In the genomic region with DNA sequence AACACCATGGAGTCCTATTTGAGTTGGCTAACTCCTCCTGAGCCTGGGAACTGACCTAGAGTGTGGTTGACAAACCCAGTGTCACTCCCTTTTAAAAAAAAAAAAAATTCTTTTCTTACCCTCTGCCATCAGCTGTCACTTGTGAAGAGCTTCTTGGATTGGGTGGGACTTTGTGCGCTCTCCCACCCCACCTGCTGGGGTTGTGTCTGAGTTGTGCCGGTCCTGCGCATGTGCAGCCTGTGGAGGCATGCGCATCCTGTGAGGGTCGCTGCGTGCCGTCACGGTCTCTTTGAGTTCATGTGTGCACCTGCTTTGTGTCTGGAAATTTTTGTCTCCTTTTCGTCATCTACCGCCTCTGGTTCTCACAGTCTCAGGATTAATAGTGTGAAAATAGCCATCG, we compare ENCODE assay signal across 10 mouse cellular contexts. TPM values are rescaled to one million over a fixed set of nuclear protein-coding genes. Genes with fewer than 3 reads are reported as not detected.
A peak's percentile ranks its signal among the peaks of the same experiment; 100 is the strongest.
DNase-seq lines count a peak whose midpoint lies in the region; ATAC-seq and TF ChIP-seq lines count a peak whose summit lies in the region.
"Had no signal": no experiment of that assay in that cellular context is flagged by ENCODE, and none has a peak within 500 bp of the region (broad histone marks: within the 10 kb centered on the region; RNA-seq: fewer than 3 reads in every experiment).

No protein-coding gene starts in this region.

- DNase-seq in heart, embryonic 10.5 days (ENCODE audit: low spot score) = peak; percentile 73
- no peak for DNase-seq in heart, postnatal 36 days
- DNase-seq in embryo, embryonic 11.5 days (ENCODE audit: low read depth, low spot score) = peak; percentile 11
- peak; percentile 79 for DNase-seq in hindbrain, postnatal 0 days (ENCODE audit: low spot score)
- DNase-seq in neural tube, embryonic 11.5 days (ENCODE audit: low spot score) = peak; percentile 36
- DNase-seq in adrenal gland, postnatal 14 days = no peak
- no peak for DNase-seq in gastrocnemius, adult 2 months
- no peak for DNase-seq in gastrocnemius, adult 8-10 months (ENCODE audit: low spot score in 2 of 2)
- DNase-seq: gastrocnemius, postnatal 14 days had no signal

- H3K4me1 ChIP-seq in heart, embryonic 10.5 days = no peaks in the 10 kb centered on the region
- no peaks in the 10 kb centered on the region for H3K4me1 ChIP-seq in hindbrain, postnatal 0 days (ENCODE audit: insufficient read depth, low read length)
- no peaks in the 10 kb centered on the region for H3K4me1 ChIP-seq in neural tube, embryonic 11.5 days (ENCODE audit: control insufficient read depth, insufficient read depth, low read length)
- H3K4me1 ChIP-seq: limb, embryonic 12.5 days had no signal

- H3K9me3 ChIP-seq in heart, embryonic 10.5 days = no peaks in the 10 kb centered on the region
- no peaks in the 10 kb centered on the region for H3K9me3 ChIP-seq in hindbrain, postnatal 0 days (ENCODE audit: low read length)
- H3K9me3 ChIP-seq in neural tube, embryonic 11.5 days (ENCODE audit: control insufficient read depth, low read length) = no peaks in the 10 kb centered on the region
- H3K9me3 ChIP-seq: limb, embryonic 12.5 days had no signal

- H3K4me2 ChIP-seq in hindbrain, postnatal 0 days (ENCODE audit: low read depth, low read length) = peak overlapping the region; percentile 23
- H3K4me2 ChIP-seq in neural tube, embryonic 11.5 days (ENCODE audit: low read depth) = no peak overlapping the region
- H3K4me2 ChIP-seq: limb, embryonic 12.5 days had no signal

- no peaks in the 10 kb centered on the region for H3K36me3 ChIP-seq in heart, embryonic 10.5 days
- no peaks in the 10 kb centered on the region for H3K36me3 ChIP-seq in hindbrain, postnatal 0 days (ENCODE audit: insufficient read depth, low read length)
- H3K36me3 ChIP-seq in neural tube, embryonic 11.5 days (ENCODE audit: control insufficient read depth, insufficient read depth, low read length) = no peaks in the 10 kb centered on the region
- H3K36me3 ChIP-seq: limb, embryonic 12.5 days had no signal

- intact Hi-C loops in heart, postnatal 36 days (cut with DNase I) = no loop called here
- intact Hi-C loops in gastrocnemius, adult 2 months (cut with DNase I) = no loop called here

- H3K9ac ChIP-seq in hindbrain, postnatal 0 days (replicated peaks; ENCODE audit: low read length) = no peak overlapping the region
- no peak overlapping the region for H3K9ac ChIP-seq in neural tube, embryonic 11.5 days (ENCODE audit: low read length)
- H3K9ac ChIP-seq: limb, embryonic 12.5 days had no signal

- H3K27me3 ChIP-seq in heart, embryonic 10.5 days (ENCODE audit: insufficient read depth, poor library complexity, severe bottlenecking) = no peaks in the 10 kb centered on the region
- H3K27me3 ChIP-seq in hindbrain, postnatal 0 days (ENCODE audit: insufficient read depth, low read length) = no peaks in the 10 kb centered on the region
- no peaks in the 10 kb centered on the region for H3K27me3 ChIP-seq in neural tube, embryonic 11.5 days (ENCODE audit: control insufficient read depth, insufficient read depth, low read length)

- peak; percentile 89 for ATAC-seq in hindbrain, postnatal 0 days
- 0 out of 2 replicates have a peak, but pooled peaks have one; percentile 35 for ATAC-seq in neural tube, embryonic 11.5 days (ENCODE audit: insufficient read depth, low FRiP score, low TSS enrichment)

- peak; percentile 37 for TF ChIP-seq CTCF in hindbrain, postnatal 0 days (IDR thresholded peaks at IDR 0.05; ENCODE audit: low read depth)
- TF ChIP-seq CTCF in gastrocnemius, adult 2 months (IDR thresholded peaks at IDR 0.05) = no peak

- 10% methylated on average over 11 of the region's 11 CpGs for WGBS in heart, embryonic 10.5 days
- WGBS in hindbrain, postnatal 0 days = 3% methylated on average over 11 of the region's 11 CpGs
- WGBS in neural tube, embryonic 11.5 days = 5% methylated on average over 11 of the region's 11 CpGs

- H3K4me3 ChIP-seq in heart, embryonic 10.5 days = no peak overlapping the region
- H3K4me3 ChIP-seq in hindbrain, postnatal 0 days (ENCODE audit: low read length) = no peak overlapping the region
- H3K4me3 ChIP-seq in neural tube, embryonic 11.5 days (ENCODE audit: low read depth, low read length) = no peak overlapping the region
- H3K4me3 ChIP-seq in gastrocnemius, adult 2 months = no peak overlapping the region
- H3K4me3 ChIP-seq: limb, embryonic 12.5 days had no signal

- H3K27ac ChIP-seq in heart, embryonic 10.5 days = no peak overlapping the region
- 0 out of 2 replicates have a peak overlapping the region, but pooled peaks have one; percentile 32 for H3K27ac ChIP-seq in hindbrain, postnatal 0 days
- H3K27ac ChIP-seq in neural tube, embryonic 11.5 days (ENCODE audit: low read depth, low read length) = no peak overlapping the region
- H3K27ac ChIP-seq in gastrocnemius, adult 2 months = no peak overlapping the region
- H3K27ac ChIP-seq: limb, embryonic 12.5 days had no signal

RNA-seq across cellular contexts. Expression of gene Cyp2b19, which starts 23.6 kb away (rescaled TPM):
- not detected in 2 replicates for polyA plus RNA-seq in heart, embryonic 10.5 days (2016; fragmentation: Nextera tagmentation; extraction: Ambion mirVana)
- not detected for total RNA-seq in heart, postnatal 36 days (2021)
- not detected in 2 replicates for total RNA-seq in hindbrain, postnatal 0 days (2014; rRNA removed)
- 0.23 and 0.71 TPM in 2 replicates for polyA plus RNA-seq in hindbrain, postnatal 0 days (2015; fragmentation: Nextera tagmentation; extraction: Ambion mirVana)
- polyA plus RNA-seq in neural tube, embryonic 11.5 days (2014; fragmentation: Nextera tagmentation; extraction: Ambion mirVana) = not detected in 2 replicates
- total RNA-seq in adrenal gland, postnatal 14 days (2021) = 0.26 TPM in 1 of 2 replicates, not detected in the other
- total RNA-seq in gastrocnemius, adult 2 months (2021) = not detected
- not detected for total RNA-seq in gastrocnemius, adult 8-10 months (2022)
- total RNA-seq: gastrocnemius, postnatal 14 days had no signal
- polyA plus RNA-seq: limb, embryonic 12.5 days had no signal

RNA-seq across cellular contexts. Expression of gene Cyp2g1, which starts 28.2 kb away (rescaled TPM):
- not detected in 2 replicates for polyA plus RNA-seq in heart, embryonic 10.5 days (2016; fragmentation: Nextera tagmentation; extraction: Ambion mirVana)
- total RNA-seq in heart, postnatal 36 days (2021) = not detected
- total RNA-seq in hindbrain, postnatal 0 days (2014; rRNA removed) = not detected in 2 replicates
- 0.08 TPM in 1 of 2 replicates, not detected in the other for polyA plus RNA-seq in hindbrain, postnatal 0 days (2015; fragmentation: Nextera tagmentation; extraction: Ambion mirVana)
- polyA plus RNA-seq in neural tube, embryonic 11.5 days (2014; fragmentation: Nextera tagmentation; extraction: Ambion mirVana) = not detected in 2 replicates
- 1.6 TPM in 1 of 2 replicates, not detected in the other for total RNA-seq in adrenal gland, postnatal 14 days (2021)
- total RNA-seq in gastrocnemius, adult 2 months (2021) = not detected
- total RNA-seq in gastrocnemius, adult 8-10 months (2022) = not detected
- total RNA-seq: gastrocnemius, postnatal 14 days had no signal
- polyA plus RNA-seq: limb, embryonic 12.5 days had no signal

RNA-seq across cellular contexts. Expression of gene Cyp2a5, which starts 54.6 kb away (rescaled TPM):
- polyA plus RNA-seq in heart, embryonic 10.5 days (2016; fragmentation: Nextera tagmentation; extraction: Ambion mirVana) = not detected in 2 replicates
- total RNA-seq in heart, postnatal 36 days (2021) = not detected
- total RNA-seq in hindbrain, postnatal 0 days (2014; rRNA removed) = 0.10 and 2.0 TPM in 2 replicates
- polyA plus RNA-seq in hindbrain, postnatal 0 days (2015; fragmentation: Nextera tagmentation; extraction: Ambion mirVana) = 0.23 and 0.49 TPM in 2 replicates
- polyA plus RNA-seq in neural tube, embryonic 11.5 days (2014; fragmentation: Nextera tagmentation; extraction: Ambion mirVana) = not detected in 2 replicates
- total RNA-seq in adrenal gland, postnatal 14 days (2021) = 1.8 and 33.4 TPM in 2 replicates
- total RNA-seq in gastrocnemius, adult 2 months (2021) = not detected
- under 1 TPM in 1 of 4 experiments, not detected in 3; 0.88 TPM for total RNA-seq in gastrocnemius, adult 8-10 months (2022)
- total RNA-seq: gastrocnemius, postnatal 14 days had no signal
- polyA plus RNA-seq: limb, embryonic 12.5 days had no signal

Comparison
In these comparisons a context has a peak if more than half of its experiments do, and no peak if none do; other contexts are left out.
1. DNase-seq: peak in heart, embryonic 10.5 days (single experiment), embryo, embryonic 11.5 days (single experiment), hindbrain, postnatal 0 days (single experiment) and neural tube, embryonic 11.5 days (single experiment); none in heart, postnatal 36 days (0 of 2), adrenal gland, postnatal 14 days (single experiment), gastrocnemius, adult 2 months (single experiment) and gastrocnemius, adult 8-10 months (0 of 2).